Mouse (Mus musculus): ENCODE data around the gene Pak6.

DNA sequence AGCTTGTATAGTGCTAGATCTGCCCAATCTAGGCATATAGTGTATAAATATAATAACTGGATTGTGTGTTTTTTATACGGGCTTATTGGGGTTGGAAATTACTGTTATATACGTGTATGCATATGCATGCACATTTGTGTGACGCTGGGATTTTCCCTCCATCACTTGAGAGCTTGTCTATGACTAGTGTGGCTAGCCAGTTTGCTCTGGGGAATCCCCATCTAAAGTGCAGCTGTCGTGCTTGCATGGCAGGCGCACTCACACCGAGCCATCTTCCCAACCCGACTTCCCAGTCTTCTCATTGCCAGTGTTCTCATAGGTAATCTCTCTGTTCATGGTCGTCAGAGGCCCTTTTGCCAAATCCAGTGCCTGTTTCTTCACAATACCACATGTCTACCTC is 42.5 kb upstream of the Pak6 start:
- TF ChIP-seq GATA1 (IDR thresholded peaks at IDR 0.05; ENCODE audit: low read length) (no peak), TAL1 (IDR thresholded peaks at IDR 0.05; ENCODE audit: low read length) (no peak)
